Mouse (Mus musculus): Measurements from ENCODE around the gene Ccdc102a.

DNA sequence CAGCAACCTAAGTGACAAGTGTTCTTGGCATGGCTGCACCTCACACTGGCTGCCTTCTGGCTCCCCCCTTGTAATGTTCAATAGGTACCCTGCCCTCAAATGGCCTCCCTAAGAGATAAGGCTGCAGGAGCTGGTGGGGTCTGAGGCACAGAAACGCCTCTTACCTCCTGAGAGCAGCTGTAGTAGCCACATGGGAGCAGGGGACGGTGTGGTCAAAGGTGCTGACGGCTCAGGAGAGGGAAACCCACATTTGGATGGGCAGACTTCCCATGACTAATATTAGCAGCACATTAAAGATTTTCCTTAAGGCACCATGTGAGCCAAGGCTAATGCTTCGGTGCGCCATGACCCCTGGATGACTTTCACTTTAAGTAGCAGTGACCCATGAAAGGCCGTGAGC is 17.3 kb downstream of the Ccdc102a start:
- TF ChIP-seq CTCF (IDR thresholded peaks at IDR 0.05) (no peak), POLR2A (IDR thresholded peaks at IDR 0.05; ENCODE audit: insufficient read depth, low read depth, low read length) (no peak)
